Mouse (Mus musculus) cerebellum, postnatal 25 days (tissue): ENCODE results near the gene Trim25.
"Not testable (repeated sequence)": the region's sequence is repeated elsewhere in the genome, so short reads cannot be mapped to it uniquely, and the experiment has no call there.

Experiments used
- DNase-seq, 2 experiments: peaks; one replicate each; pipeline ENCODE4 v3.0.0; 2021; ENCODE audit warnings: mixed read lengths in 2 of 2

Gene Trim25

GRCm38 (mm10) chr11:88995616-88996015, 3.6 kb upstream of the Trim25 start:
- DNase-seq = no peak

DNA sequence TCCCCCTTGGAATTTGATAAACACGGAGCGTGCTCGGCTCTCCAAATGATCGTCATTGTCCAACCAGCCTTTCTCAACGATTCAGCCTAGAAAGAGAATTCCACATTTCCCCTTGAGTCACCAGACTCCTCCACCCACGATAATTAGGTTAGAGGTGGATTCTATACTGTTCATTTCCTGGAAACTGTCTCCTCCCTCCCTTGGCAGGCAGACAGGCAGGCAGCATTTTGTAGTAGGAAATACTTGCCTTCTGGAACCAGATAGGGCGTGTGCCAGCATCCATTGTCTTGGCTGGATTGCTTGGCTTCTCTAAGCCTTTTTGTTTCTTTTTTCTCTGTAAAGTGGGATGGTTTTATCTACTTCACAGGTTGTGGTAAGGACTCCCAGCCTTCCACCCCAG, 2.7 kb upstream of the Trim25 start:
- no peak for DNase-seq

GRCm38 (mm10) chr11:88997343-88997742, 1.8 kb upstream of the Trim25 start:
- DNase-seq = not testable (repeated sequence)

GRCm38 (mm10) chr11:88998406-88998805, 770 bp upstream of the Trim25 start:
- no peak for DNase-seq

DNA sequence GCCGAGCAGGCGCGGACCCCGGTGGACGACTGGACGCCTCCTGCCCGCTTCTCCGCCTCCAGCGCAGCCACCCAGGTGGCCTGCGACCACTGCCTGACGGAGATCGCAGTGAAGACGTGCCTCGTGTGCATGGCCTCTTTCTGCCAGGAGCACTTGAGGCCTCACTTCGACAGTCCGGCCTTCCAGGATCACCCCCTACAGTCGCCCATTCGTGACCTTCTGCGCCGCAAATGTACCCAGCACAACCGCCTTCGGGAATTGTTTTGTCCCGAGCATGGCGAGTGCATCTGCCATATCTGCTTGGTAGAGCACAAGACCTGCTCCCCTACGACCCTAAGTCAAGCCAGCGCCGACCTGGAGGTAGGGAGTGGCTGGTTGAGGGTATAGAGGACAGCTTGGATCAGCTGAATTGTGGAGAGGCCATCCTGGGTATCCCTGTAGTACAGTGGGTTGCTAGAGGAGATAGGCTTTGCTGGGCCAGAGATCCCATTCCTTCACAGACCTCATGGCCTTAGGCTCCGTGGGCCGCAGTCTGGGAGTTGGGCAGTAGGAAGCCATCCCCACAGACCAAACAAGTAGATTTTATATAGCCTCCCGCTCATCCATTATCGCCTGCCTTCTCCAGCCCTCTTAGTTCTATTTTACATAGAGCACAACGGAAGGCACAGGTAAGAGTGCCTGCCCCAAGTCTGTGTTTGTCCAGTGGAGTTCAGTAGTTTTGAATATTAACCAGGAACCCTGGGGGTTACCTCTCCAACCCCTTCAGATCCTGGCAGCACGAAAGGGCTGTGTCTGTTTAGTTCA, 749 bp downstream of the Trim25 start:
- DNase-seq = no peak

DNA sequence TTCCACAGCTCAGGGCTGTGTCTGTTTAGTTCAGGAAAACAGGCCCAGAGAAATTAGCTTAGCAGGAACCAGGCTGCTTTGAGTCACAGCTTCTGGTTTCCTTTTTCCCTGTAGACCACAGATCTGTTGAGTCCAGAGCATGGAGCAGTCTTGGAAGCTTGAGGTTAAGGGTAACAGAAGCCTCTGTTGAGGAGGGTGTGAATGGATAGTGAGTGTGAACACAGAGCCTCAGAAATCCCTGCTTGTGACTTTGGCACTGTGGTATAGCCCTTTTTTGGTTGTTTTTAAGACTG, 1.3 kb downstream of the Trim25 start:
- no peak for DNase-seq

DNA sequence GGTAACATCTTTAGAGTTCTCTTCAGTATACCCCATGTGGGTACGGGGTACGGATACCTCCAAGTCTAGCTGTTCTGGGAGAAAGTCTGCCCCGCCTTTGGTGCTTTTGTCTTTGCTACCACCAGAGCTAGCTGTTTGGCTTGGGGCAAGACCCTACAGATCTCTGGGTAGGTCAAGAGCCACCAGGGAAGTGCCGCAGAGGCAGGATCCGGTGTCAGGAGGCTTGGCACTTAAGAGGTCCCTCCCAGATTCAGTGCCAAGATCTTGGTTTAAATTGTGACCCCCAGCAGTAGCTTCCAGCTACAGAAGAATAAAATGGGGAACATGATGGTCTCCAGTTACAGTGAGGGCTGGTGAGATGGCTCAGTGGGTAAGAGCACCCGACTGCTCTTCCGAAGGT, 2.4 kb downstream of the Trim25 start:
- DNase-seq = no peak

GRCm38 (mm10) chr11:89002068-89002467, 2.9 kb downstream of the Trim25 start:
- no peak for DNase-seq

- DNase-seq = no peak
Observed at GRCm38 (mm10) chr11:89002621-89003020, 3.4 kb downstream of the Trim25 start.

GRCm38 (mm10) chr11:89003078-89003477, 3.9 kb downstream of the Trim25 start:
- DNase-seq = no peak

GRCm38 (mm10) chr11:89003726-89004125, 4.5 kb downstream of the Trim25 start:
- no peak for DNase-seq

GRCm38 (mm10) chr11:89005473-89005872, 6.3 kb downstream of the Trim25 start:
- DNase-seq = no peak

- DNase-seq = no peak
Observed at GRCm38 (mm10) chr11:89006404-89006803, 7.2 kb downstream of the Trim25 start.

GRCm38 (mm10) chr11:89007582-89007981, 8.4 kb downstream of the Trim25 start:
- DNase-seq = no peak

- DNase-seq = no peak
Observed at GRCm38 (mm10) chr11:89009066-89009465, 9.9 kb downstream of the Trim25 start.

GRCm38 (mm10) chr11:89009496-89009895, 10.3 kb downstream of the Trim25 start:
- DNase-seq = no peak

- DNase-seq = no peak
Observed at GRCm38 (mm10) chr11:89012241-89012640, 13.1 kb downstream of the Trim25 start.

DNA sequence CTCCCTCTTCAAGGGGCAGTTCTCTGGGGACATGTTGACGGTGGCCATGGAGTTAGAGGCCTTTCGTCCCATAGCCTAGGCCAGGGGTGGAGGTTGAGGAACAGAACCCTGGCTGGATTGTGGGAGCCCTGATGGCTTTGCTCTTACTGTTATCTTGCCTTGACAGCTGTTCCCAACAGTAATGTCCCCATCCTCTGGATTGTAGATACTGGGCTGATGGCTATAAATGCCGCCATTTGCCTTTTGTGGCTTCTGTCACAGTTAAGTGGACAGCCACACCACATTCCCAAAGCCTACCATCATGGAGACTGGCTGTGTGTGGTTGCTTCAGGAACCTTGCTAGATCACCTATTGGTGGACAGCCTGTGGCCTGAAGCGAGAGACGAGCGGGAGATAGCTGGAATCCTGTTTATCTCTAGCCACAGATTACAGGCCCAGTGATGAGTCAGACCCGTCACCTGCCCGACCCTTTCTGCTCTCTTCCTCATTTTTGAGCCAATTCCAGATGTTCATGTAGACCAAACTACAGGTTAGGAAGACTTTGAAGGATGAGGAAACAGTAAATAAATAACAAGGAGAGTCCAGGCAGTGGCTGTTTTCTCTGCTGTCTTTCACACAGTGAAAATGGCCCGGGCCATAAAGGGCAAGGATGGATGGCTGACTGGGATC, 18.5 kb downstream of the Trim25 start:
- no peak for DNase-seq

- no peak for DNase-seq
Observed at GRCm38 (mm10) chr11:89020681-89021305, 21.6 kb downstream of the Trim25 start.

DNA sequence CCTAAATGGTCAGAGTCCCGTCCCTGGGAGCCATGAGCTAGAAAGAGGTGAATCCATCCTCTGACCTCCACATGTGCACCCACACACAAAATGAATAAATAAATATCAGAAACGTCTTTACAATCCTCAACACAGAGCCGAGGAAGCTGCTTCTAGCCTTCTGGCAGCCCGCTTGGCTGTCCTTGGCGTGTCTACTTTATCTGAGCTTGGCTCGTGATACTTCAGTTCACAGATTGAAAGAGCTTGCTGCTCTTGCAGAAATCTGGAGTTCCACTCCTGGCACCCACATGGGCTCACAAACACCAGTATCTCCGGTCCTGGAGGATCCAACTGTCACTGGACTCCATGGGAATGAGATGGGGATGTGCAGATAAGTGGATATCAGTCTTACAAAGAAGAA, 22.5 kb downstream of the Trim25 start:
- DNase-seq = no peak

DNA sequence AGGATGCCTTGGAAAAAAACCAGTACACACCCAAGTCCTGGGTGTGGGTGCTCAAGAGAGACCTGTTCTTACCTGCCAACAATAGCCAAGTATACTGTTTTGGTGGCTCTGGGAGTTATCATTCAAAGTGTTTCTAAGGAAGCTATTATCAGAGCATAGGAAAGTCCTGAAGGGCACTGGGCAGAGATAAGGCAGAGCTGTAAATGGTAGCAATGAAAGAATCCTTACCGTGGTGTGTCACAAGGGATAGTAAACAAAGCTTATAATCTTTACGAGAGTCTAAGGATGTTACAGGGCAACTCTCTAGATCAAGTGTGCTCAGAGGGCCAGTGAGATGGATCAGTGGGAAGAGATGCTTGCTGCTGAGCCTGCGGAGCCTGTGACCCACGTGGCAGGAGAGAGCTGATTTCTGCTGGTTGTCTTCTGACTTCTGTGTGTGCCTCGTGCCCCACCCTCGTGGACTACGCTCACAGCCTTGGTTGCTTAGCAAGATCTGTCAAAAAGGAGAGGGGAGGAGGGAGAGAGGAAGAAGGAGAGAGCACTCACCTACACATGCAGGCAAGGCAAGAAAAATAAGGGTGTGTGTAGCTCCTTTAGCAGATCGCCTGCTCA, 23.1 kb downstream of the Trim25 start:
- no peak for DNase-seq

GRCm38 (mm10) chr11:89023477-89023876, 24.3 kb downstream of the Trim25 start:
- DNase-seq = no peak

DNA sequence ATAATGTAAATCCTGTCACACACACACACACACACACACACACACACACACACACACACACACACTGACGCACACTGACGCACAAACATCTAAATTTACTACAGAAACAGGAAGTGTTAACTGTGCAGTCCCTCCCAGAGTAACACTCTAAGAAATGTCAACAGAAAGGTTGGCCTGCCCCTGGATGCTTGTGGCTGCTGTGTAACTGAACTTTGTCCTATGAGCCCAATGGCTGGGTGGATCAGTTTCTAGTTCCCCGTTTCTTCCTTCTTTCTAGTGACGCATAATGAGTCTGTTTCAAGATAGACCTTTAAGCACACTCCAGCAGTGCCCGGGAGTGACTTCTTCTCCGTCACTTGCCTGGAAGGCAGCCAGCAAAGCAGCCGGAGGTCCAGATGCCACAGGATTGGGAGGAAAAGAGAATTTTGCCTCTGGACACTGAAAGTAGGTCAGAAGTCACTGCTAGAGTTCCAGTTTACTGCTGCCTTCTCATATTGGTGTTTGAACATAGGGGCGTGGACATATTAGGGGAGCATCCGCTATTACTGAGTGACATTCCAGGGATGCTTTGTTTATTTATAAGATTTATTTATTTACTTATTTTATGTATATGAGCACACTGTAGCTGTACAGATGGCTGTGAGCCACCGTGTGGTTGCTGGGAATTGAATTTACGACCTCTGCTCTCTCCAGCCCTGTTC, 25.2 kb downstream of the Trim25 start:
- DNase-seq = peak; percentile 30 to 66
